Mouse (Mus musculus): ENCODE measurements at regions not wholly inside any gene's neighbourhood (a gene's known extent, or its start where the extent isn't known, plus 50 kb on each side); places are given as distances from the start of the nearest gene placed in this dataset.

DNA sequence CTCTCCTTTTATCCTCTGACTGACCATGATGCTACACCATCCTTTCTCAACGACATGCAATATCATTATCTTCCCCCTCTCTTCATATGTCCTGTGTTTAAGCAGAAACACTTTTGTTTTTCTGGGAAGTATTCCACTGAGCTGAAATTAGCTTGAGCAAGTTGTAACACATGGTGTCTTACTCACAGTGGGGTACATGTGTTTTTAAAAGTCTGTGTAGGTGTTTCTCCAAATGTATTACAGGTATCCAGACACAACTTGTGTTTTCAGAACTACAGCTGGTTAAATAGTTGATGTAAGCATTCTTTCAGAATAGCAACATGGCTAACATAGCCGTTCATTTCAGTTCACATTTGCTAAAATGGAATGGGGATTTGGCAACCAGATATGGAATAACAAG, 172.8 kb upstream of the Gm10295 start:
- H3K4me3 ChIP-seq (replicated peaks; ENCODE audit: low read depth, low read length) = no peak overlapping the region
- H3K4me2 ChIP-seq (ENCODE audit: low read length) = no peak overlapping the region
- H3K27ac ChIP-seq (replicated peaks; ENCODE audit: low read depth, low read length) = no peak overlapping the region
- DNase-seq (no peak), ATAC-seq (ENCODE audit: low FRiP score, low TSS enrichment) (no peak)
- 88% methylated on average over 2 of the region's 2 CpGs for WGBS
- no peaks in the 10 kb centered on the region for H3K4me1 ChIP-seq (ENCODE audit: control insufficient read depth, insufficient read depth, low read length)
- H3K27me3 ChIP-seq (ENCODE audit: control insufficient read depth, insufficient read depth, low read length) = no peaks in the 10 kb centered on the region
- no peaks in the 10 kb centered on the region for H3K36me3 ChIP-seq (ENCODE audit: control insufficient read depth, insufficient read depth, low read length)
- H3K9ac ChIP-seq (replicated peaks; ENCODE audit: low read length) = no peak overlapping the region
- H3K9me3 ChIP-seq (ENCODE audit: control insufficient read depth, low read length) = no peaks in the 10 kb centered on the region

DNA sequence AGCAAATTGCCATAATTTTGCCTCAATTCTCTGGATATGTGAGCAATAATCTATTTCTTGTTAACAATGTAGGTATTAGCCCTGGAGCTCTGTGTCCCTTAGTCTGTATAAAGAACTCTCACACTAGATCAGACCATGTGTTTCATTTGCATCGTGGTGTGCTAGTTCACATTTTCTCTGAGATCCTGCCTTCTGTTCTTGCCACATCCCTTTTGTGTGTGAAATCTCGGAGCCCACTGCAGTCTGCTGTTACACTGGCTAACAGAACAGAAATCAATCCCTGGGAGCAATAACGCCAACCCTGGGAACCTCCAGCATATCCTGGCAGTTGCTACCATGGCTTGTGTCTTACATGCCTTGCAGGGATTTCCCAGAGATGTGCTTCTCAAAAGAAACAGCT, 156.1 kb upstream of the Gm10295 start:
- Histone ChIP-seq H3K27me3 (ENCODE audit: control insufficient read depth, insufficient read depth, low read length) (no peaks in the 10 kb centered on the region), H3K36me3 (ENCODE audit: control insufficient read depth, insufficient read depth, low read length) (no peaks in the 10 kb centered on the region), H3K9me3 (ENCODE audit: control insufficient read depth, low read length) (no peaks in the 10 kb centered on the region), H3K27ac (replicated peaks; ENCODE audit: low read depth, low read length) (no peak overlapping the region), H3K4me3 (replicated peaks; ENCODE audit: low read depth, low read length) (no peak overlapping the region), H3K4me1 (ENCODE audit: control insufficient read depth, insufficient read depth, low read length) (no peaks in the 10 kb centered on the region), H3K4me2 (ENCODE audit: low read length) (no peak overlapping the region), H3K9ac (replicated peaks; ENCODE audit: low read length) (no peak overlapping the region)
- ATAC-seq (ENCODE audit: low FRiP score, low TSS enrichment) (no peak), DNase-seq (no peak)
- 77% methylated on average over 3 of the region's 3 CpGs for WGBS

DNA sequence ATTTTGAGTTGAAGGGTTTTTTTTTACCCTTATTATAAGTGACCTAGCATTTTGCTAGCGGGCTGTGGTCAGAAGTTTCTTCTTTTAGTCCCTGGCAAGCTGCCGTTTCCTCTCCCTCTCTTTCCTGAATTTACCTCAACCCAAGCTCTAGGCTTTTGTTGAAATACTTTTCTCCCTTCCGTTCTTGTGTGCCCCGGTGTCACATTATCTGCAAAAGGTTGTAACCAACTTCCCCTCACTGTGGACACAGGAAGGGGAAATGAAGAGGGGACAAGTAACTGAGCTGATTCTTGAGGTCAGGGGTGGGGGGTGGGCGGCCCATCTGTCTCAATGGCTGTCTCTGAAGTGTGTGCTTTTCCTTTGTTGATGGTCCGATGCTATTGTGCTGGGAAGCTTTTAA, 149.4 kb upstream of the Gm10295 start:
- Histone ChIP-seq H3K27ac (replicated peaks; ENCODE audit: low read depth, low read length) (no peak overlapping the region), H3K4me1 (ENCODE audit: control insufficient read depth, insufficient read depth, low read length) (no peaks in the 10 kb centered on the region), H3K4me3 (replicated peaks; ENCODE audit: low read depth, low read length) (no peak overlapping the region), H3K4me2 (ENCODE audit: low read length) (no peak overlapping the region), H3K9ac (replicated peaks; ENCODE audit: low read length) (no peak overlapping the region), H3K27me3 (ENCODE audit: control insufficient read depth, insufficient read depth, low read length) (no peaks in the 10 kb centered on the region), H3K9me3 (ENCODE audit: control insufficient read depth, low read length) (no peaks in the 10 kb centered on the region), H3K36me3 (ENCODE audit: control insufficient read depth, insufficient read depth, low read length) (no peaks in the 10 kb centered on the region)
- no peak for ATAC-seq (ENCODE audit: low FRiP score, low TSS enrichment)
- no peak for DNase-seq
- 67% methylated on average over 6 of the region's 6 CpGs for WGBS

DNA sequence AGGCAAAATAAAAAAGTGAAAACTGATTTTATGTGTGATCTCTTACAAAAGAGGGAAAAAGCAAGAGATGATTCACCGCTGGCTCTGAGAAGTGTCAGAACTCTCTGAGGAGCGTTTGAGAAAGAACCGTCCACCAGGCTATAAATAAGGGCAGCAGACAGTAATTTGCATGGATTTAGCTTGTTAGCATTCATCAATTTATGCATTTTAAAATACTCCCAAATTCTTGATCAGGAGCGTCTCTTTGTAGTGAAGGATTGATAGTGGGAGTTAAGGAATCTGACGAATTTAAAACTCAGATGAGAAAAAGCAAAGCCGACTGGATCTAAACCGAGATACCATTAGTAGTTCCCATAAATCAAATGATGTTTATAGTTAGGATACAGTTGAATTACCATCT, 146.8 kb upstream of the Gm10295 start:
- DNase-seq = no peak
- no peak overlapping the region for H3K4me2 ChIP-seq (ENCODE audit: low read length)
- H3K9ac ChIP-seq (replicated peaks; ENCODE audit: low read length) = no peak overlapping the region
- H3K9me3 ChIP-seq (ENCODE audit: control insufficient read depth, low read length) = no peaks in the 10 kb centered on the region
- H3K27me3 ChIP-seq (ENCODE audit: control insufficient read depth, insufficient read depth, low read length) = no peaks in the 10 kb centered on the region
- WGBS = 80% methylated on average over 7 of the region's 7 CpGs
- H3K4me3 ChIP-seq (replicated peaks; ENCODE audit: low read depth, low read length) = no peak overlapping the region
- no peak overlapping the region for H3K27ac ChIP-seq (replicated peaks; ENCODE audit: low read depth, low read length)
- no peaks in the 10 kb centered on the region for H3K36me3 ChIP-seq (ENCODE audit: control insufficient read depth, insufficient read depth, low read length)
- H3K4me1 ChIP-seq (ENCODE audit: control insufficient read depth, insufficient read depth, low read length) = no peaks in the 10 kb centered on the region
- no peak for ATAC-seq (ENCODE audit: low FRiP score, low TSS enrichment)

DNA sequence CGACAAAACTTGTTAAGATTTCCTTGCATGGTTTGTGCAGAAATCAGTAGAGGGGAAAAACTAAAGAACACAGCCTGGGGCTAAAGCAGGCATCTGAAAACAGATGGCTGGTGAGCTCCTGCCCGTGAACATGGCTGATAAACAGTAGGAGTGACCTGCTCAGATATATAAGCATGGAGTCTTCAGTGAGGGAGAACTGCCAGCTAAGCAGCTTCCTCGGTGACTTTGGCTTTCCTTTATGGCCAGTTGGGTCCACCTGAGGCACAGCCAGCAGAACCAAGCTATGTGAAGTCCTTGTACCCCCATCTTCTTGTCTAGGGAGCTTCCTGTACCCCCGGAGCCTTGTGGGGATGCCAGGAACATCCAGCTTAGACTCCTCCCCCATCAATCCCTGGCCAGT, 139.8 kb upstream of the Gm10295 start:
- H3K9me3 ChIP-seq (ENCODE audit: control insufficient read depth, low read length) = no peaks in the 10 kb centered on the region
- DNase-seq = no peak
- H3K4me2 ChIP-seq (ENCODE audit: low read length) = no peak overlapping the region
- H3K9ac ChIP-seq (replicated peaks; ENCODE audit: low read length) = no peak overlapping the region
- no peaks in the 10 kb centered on the region for H3K4me1 ChIP-seq (ENCODE audit: control insufficient read depth, insufficient read depth, low read length)
- no peaks in the 10 kb centered on the region for H3K27me3 ChIP-seq (ENCODE audit: control insufficient read depth, insufficient read depth, low read length)
- no peak for ATAC-seq (ENCODE audit: low FRiP score, low TSS enrichment)
- no peaks in the 10 kb centered on the region for H3K36me3 ChIP-seq (ENCODE audit: control insufficient read depth, insufficient read depth, low read length)
- no peak overlapping the region for H3K4me3 ChIP-seq (replicated peaks; ENCODE audit: low read depth, low read length)
- WGBS = 71% methylated on average over 4 of the region's 4 CpGs
- no peak overlapping the region for H3K27ac ChIP-seq (replicated peaks; ENCODE audit: low read depth, low read length)

GRCm38 (mm10) chr7:71488016-71488650, 136.8 kb upstream of the Gm10295 start:
- no peak overlapping the region for H3K9ac ChIP-seq (replicated peaks; ENCODE audit: low read length)
- no peak overlapping the region for H3K4me3 ChIP-seq (replicated peaks; ENCODE audit: low read depth, low read length)
- no peak overlapping the region for H3K4me2 ChIP-seq (ENCODE audit: low read length)
- H3K27me3 ChIP-seq (ENCODE audit: control insufficient read depth, insufficient read depth, low read length) = no peaks in the 10 kb centered on the region
- no peak overlapping the region for H3K27ac ChIP-seq (replicated peaks; ENCODE audit: low read depth, low read length)
- no peaks in the 10 kb centered on the region for H3K36me3 ChIP-seq (ENCODE audit: control insufficient read depth, insufficient read depth, low read length)
- DNase-seq (no peak), ATAC-seq (ENCODE audit: low FRiP score, low TSS enrichment) (no peak)
- WGBS = 91% methylated on average over 7 of the region's 7 CpGs
- H3K4me1 ChIP-seq (ENCODE audit: control insufficient read depth, insufficient read depth, low read length) = no peaks in the 10 kb centered on the region
- H3K9me3 ChIP-seq (ENCODE audit: control insufficient read depth, low read length) = no peaks in the 10 kb centered on the region

GRCm38 (mm10) chr7:71475383-71475782, 124.1 kb upstream of the Gm10295 start:
- no peak for ATAC-seq (ENCODE audit: low FRiP score, low TSS enrichment)
- H3K4me3 ChIP-seq (replicated peaks; ENCODE audit: low read depth, low read length) = no peak overlapping the region
- WGBS = 81% methylated on average over 4 of the region's 4 CpGs

DNA sequence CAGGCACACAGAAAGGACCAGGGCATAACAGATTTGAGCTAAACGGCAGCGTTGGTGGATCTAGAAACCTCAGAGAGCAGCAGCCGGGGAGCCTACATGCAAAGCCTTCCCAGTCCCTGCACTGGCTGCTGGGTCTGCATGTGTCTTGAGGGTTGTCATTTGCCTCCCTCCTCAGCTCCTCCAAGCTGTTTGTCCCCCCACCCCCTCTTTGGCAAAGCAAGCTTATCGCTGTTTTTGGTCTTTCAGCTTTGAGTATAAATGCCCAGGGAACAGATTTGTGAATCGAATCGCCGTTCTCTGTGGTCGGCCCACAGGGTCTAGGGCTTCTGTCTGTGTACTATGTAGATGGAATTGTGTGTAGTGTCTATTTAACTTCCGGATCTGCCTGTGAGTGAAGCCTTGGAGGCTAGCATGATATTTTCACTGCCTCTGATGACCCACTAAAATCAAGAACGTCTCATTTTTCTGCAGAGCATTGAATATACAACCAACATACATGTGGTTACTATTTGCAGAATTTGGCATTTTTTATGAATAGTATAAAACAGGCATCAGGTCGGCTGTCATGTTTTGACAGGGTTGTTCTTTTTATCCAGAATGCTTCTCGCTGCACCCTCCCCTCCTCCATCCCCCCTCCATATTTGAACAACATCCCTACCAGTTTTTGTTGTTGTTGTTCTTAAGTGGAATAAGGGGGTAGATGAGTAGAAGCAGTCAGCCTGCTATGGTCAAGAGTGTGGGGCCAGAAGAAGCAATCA, 121.3 kb upstream of the Gm10295 start:
- no peaks in the 10 kb centered on the region for H3K36me3 ChIP-seq (ENCODE audit: control insufficient read depth, insufficient read depth, low read length)
- no peak overlapping the region for H3K9ac ChIP-seq (replicated peaks; ENCODE audit: low read length)
- H3K4me1 ChIP-seq (ENCODE audit: control insufficient read depth, insufficient read depth, low read length) = no peaks in the 10 kb centered on the region
- DNase-seq (peak; percentile 4), ATAC-seq (ENCODE audit: low FRiP score, low TSS enrichment) (no peak)
- 80% methylated on average over 12 of the region's 12 CpGs for whole genome bisulfite sequencing
- H3K4me3 ChIP-seq (replicated peaks; ENCODE audit: low read depth, low read length) = no peak overlapping the region
- no peaks in the 10 kb centered on the region for H3K27me3 ChIP-seq (ENCODE audit: control insufficient read depth, insufficient read depth, low read length)
- H3K4me2 ChIP-seq (ENCODE audit: low read length) = no peak overlapping the region
- H3K9me3 ChIP-seq (ENCODE audit: control insufficient read depth, low read length) = no peaks in the 10 kb centered on the region
- no peak overlapping the region for H3K27ac ChIP-seq (replicated peaks; ENCODE audit: low read depth, low read length)

More at GRCm38 (mm10) chr7:71475383-71475782, 124.1 kb upstream of the Gm10295 start:
- Histone ChIP-seq H3K27me3 (ENCODE audit: control insufficient read depth, insufficient read depth, low read length) (no peaks in the 10 kb centered on the region), H3K36me3 (ENCODE audit: control insufficient read depth, insufficient read depth, low read length) (no peaks in the 10 kb centered on the region), H3K4me1 (ENCODE audit: control insufficient read depth, insufficient read depth, low read length) (no peaks in the 10 kb centered on the region), H3K9ac (replicated peaks; ENCODE audit: low read length) (no peak overlapping the region), H3K9me3 (ENCODE audit: control insufficient read depth, low read length) (no peaks in the 10 kb centered on the region), H3K27ac (replicated peaks; ENCODE audit: low read depth, low read length) (no peak overlapping the region), H3K4me2 (ENCODE audit: low read length) (no peak overlapping the region)
- no peak for DNase-seq
